Mouse (Mus musculus) large intestine, adult 2 months (tissue): ENCODE measurements at regions not wholly inside any gene's neighbourhood (a gene's known extent, or its start where the extent isn't known, plus 50 kb on each side); places are given as distances from the start of the nearest gene placed in this dataset.

Source experiments
- DNase-seq: peaks from one replicate; pipeline ENCODE4 v3.0.0-alpha.2; 2012; ENCODE audit warnings: low read depth, low spot score
- WGBS: fragments of 180-500 bp; shearing (Covaris S2); methylation state at CpG from one replicate; pipeline ENCODE4 v1.1.7; 2018; 5-methylcytosine and 5-hydroxymethylcytosine counted together

GRCm38 (mm10) chr10:126169095-126169873 lies 203.3 kb downstream of the Lrig3 start:
- no peak for DNase-seq
- WGBS: 60% methylated on average over 25 of the region's 25 CpGs

DNA sequence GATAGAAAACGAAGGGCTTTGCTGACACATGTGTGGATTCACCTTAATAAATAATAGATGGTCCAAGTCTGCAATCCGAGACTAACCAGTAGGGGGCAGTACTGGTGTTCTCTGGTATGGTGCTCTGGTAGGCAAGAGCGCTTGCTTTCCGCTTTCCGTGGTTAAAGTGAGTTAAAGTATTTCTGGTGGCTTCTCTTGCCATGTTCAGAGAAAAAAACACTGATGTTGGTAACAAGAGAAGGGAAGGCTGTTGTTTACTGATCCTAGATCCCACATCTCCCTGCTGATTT lies 203.9 kb downstream of the Lrig3 start:
- 81% methylated on average over 5 of the region's 5 CpGs for WGBS

GRCm38 (mm10) chr10:126176759-126177473 lies 210.9 kb downstream of the Lrig3 start:
- WGBS: 83% methylated on average over 4 of the region's 4 CpGs
- DNase-seq: no peak

More for the DNA sequence above, 203.9 kb downstream of the Lrig3 start:
- DNase-seq: no peak

GRCm38 (mm10) chr10:126182386-126182785 lies 216.4 kb downstream of the Lrig3 start:
- no peak for DNase-seq
- 91% methylated on average over 2 of the region's 2 CpGs for WGBS

DNA sequence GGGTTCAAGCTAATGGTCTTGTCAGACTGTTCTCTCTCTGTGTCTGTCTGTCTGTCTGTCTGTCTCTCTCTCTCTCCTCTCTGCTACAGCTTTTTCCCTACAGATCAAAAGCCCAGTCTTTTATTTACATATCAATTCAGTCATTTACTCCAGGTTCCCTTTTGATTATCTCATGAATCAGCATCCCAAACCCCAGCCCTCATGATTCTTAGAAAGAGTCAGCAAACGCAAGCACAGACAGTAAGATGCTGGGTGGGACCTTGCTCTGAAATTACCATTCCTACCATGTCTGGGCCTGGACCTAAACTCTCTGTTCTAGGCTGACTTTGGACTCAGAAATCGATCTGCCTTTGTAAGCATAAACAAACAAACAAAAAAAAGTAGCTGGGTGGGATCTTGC lies 218.0 kb downstream of the Lrig3 start:
- no peak for DNase-seq
- WGBS: 65% methylated on average over 2 of the region's 2 CpGs

GRCm38 (mm10) chr10:126185410-126185809 lies 219.4 kb downstream of the Lrig3 start:
- 81% methylated on average over 5 of the region's 5 CpGs for WGBS
- no peak for DNase-seq

DNA sequence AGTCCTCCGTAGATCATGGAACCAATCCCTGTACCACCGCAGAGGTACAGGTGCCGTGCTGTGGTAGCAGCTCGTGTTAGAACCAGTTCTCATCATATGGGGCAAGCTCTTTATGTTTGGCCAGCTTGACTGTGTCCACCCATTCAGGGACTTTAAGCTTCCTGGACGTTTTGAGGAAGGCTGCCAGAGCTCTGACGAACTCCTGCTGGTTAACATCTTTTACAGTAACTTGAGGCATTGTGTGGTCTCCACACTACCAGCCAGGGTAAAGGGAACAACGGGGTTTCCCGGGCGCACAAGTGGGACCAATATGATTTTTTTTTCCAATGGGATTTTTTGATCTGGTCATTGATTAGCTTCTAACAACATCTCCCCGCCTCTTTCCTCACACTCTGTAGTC lies 220.1 kb downstream of the Lrig3 start:
- WGBS: 82% methylated on average over 10 of the region's 10 CpGs
- no peak for DNase-seq

- DNase-seq: no peak
- 38% methylated on average over 10 of the region's 10 CpGs for WGBS
Observed at GRCm38 (mm10) chr10:126189001-126189400, 223.0 kb downstream of the Lrig3 start.
